Mouse (Mus musculus) left cerebral cortex, postnatal 14 days (tissue): ENCODE data around the gene Olfr38. TPM values are rescaled to one million over a fixed set of nuclear protein-coding genes. Genes with fewer than 3 reads are reported as not detected.

Experiments used
- DNase-seq, 2 experiments: peaks; one replicate each; pipeline ENCODE4 v3.0.0; 2021 to 2022; ENCODE audit warnings: low spot score in 2 of 2, mixed read lengths in 1 of 2
- intact Hi-C: fragments of 180-260 bp; cut with DNase I; formaldehyde crosslinking; loops from one replicate; pipeline ENCODE4 v1.15.1; 2025
- long read RNA-seq, 2 experiments: library from polyadenylated mRNA; stranded (forward); transcript quantifications; one replicate each; pipeline ENCODE4 v2.0.0; 2021
- total RNA-seq, 2 experiments: library from RNA; stranded (reverse); gene quantifications; 2 replicates each; pipeline ENCODE4 v1.2.3; 2021

The Olfr38 gene
- not detected for total RNA-seq
- long read RNA-seq, experiment 1: 0 reads
- long read RNA-seq, experiment 2: 0 reads

GRCm38 (mm10) chr6:42756104-42756503 lies at the start of gene Olfr38:
Olfr38 (plus strand) TSS chr6:42756404.
- intact Hi-C loops: no loop called here
- no peak for DNase-seq

DNA sequence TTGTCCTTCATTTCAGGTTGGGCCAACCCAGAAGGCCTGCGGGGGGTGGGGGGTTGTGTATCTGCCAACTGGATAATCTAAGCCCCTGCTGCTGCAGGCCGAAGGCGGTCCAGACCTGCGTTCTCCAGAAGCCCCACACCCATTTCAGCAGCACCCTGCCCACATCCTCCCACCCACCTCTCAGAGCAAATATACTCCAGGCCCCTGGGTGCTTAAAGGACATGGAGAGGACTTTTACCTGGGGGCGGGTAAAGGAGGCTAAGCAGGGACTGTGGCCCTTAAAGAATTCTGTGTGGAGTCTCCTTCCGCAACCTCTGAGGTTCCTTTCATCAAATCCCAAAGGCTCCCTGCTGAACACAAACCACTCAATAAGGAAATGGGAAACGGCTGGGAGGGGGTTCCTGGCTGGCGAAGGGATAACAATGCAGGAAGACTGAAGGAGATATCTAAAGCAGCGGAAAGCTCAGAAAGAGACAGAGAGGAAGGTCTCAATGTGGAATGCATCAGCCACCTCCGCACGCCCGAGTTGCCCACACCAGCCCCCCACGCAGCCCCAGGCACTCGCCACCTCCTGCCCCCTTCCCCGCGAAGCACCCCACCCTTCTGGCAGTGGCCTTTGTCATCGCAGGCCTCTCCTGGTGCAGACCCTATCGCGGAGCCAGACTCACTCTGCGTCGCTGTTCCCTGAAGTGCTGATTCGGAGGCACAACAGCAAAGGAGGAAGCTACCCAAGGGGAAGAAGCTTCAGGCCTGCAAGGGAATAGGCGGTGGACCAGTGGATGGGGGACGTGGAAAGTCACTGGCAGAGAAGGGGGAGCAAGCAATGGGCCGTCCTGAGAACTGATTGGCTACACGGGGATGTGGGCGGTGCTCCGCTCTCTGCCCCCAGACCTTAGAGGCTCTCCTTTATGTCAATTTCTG lies 46.7 kb upstream of the Olfr38 start, which contains the start of gene Tcaf1:
Gene Tcaf1 (minus strand): TSS at position 798 of the 921 bp plus-strand sequence.
- peak; percentile 90 to 96 for DNase-seq
- intact Hi-C loops: no loop called here

DNA sequence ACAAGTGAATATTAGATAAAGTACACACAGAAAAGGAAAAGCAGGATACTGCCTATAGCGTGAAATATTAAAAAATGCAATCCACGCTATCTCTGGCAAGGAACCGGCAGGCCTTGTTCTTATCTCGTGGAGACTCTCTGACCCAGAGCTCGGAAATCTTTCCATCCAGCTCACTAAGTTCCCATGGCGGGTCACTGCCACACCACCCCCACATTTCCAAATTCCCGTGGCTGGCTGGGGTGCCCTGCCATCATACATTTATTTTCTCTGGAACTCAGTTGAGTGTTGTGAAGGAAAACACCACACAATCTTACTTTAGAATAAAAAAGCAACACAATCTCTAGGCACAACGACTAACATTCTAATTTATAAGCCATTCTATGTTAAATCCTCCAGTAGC lies 41.5 kb upstream of the Olfr38 start:
- intact Hi-C loops: no loop called here
- no peak for DNase-seq

- intact Hi-C loops: no loop called here
These were observed 38.2 kb upstream of the Olfr38 start for GRCm38 (mm10) chr6:42717973-42718372.

DNA sequence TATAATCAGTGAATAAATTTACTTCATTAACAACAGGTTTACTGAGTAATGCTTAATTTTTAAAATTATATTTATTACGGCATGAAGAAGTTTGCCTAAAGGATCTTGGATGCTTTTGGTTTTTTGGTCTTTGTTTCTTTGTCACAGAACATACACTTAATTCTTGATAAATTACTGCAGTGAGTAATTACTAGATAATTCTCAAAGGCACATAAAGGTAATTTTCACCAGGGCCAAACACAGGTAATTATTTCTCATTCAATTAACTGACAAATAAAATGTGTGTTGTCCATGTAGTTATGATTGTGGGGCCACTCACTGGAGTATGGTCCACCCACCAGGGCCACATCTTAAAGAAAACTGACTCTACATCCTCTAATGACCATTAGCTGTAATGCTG lies 17.1 kb upstream of the Olfr38 start, which contains the start of gene Olfr453:
Gene Olfr453 (plus strand): TSS at position 301 of the 400 bp plus-strand sequence.
- no peak for DNase-seq
- intact Hi-C loops: no loop called here

More at GRCm38 (mm10) chr6:42717973-42718372, 38.2 kb upstream of the Olfr38 start:
- DNase-seq: no peak

DNA sequence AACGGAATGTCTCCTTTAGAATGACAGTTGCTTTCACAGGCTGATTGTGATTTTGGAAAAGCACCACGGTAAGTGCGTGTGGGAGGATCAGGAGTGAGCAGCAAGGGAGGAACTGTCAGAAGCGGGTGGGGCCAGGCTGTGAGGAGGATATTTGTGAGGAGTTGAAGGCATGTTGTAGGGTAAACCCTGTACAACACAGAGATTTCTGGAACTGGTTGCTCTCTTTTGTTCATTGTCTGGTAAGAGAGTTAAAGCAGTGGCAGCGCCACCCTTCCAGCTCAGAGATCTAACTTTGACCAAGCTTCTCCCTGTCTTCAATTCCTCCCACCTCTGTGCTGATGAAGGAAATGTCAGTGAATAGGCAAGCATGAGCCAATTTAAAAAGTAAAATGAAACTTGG lies 13.9 kb upstream of the Olfr38 start:
- DNase-seq: no peak
- intact Hi-C loops: no loop called here

DNA sequence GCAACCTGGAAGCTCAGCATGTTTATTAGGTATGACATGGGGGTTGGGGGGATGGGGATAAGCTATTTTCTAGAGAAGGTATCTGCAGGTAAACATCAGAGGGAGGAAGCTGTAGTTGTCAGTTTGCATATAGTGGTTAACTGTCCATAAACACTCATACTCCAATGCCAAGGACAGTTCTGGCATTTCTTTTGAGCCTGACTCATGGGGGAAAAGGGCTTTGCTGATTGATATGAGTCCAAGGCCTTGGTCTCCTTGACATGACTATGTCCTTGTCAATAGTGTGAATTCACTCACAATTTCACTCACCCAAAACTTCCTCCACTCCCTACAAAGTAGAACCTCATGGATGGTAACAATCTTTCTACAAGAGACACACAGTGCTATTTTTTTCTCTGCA lies 8.4 kb upstream of the Olfr38 start:
- intact Hi-C loops: no loop called here
- DNase-seq: no peak

DNA sequence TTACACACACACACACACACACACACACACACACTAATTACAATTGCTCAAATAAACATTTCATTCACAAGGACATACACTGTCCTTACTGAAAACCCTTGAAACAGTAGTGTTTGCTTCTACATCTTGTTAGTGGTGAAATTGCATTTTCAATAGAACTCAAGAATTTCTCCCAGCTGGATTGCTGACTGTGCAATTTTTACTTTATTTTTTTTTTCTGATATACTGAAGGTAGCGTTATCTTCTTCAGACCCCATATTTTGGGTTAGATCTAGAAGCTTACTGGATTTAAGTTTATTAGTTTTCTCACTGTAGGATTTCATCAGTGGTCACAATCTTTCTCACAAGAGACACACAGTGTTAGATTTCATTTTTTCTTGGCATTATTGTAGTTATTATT lies 20.9 kb downstream of the Olfr38 start:
- intact Hi-C loops: no loop called here
- DNase-seq: no peak

DNA sequence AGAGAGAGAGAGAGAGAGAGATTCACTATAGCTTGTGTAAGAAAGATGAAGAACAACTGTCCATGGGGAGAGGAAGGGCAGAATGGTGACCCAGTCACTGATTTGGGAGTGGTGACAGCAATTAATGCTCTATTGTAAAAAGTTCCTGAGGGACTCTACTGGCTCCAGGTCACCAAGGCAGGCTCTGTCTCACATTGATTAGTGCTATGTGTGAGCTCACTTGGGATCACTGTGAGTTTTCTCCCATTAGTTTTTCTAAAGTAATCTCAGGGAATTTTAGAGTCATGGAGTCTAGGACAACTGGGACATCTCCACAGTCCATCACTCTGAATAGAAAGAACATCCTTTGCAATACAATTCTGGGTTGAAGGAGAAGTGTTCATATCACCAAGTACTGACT lies 28.6 kb downstream of the Olfr38 start, which contains the start of gene Olfr452:
Gene Olfr452 (plus strand): TSS at position 301 of the 400 bp plus-strand sequence.
- intact Hi-C loops: no loop called here
- DNase-seq: no peak

- intact Hi-C loops: no loop called here
- no peak for DNase-seq
These were observed 34.2 kb downstream of the Olfr38 start for GRCm38 (mm10) chr6:42790247-42790948.

- intact Hi-C loops: no loop called here
- DNase-seq: peak; percentile 5 to 9
These were observed 34.8 kb downstream of the Olfr38 start for GRCm38 (mm10) chr6:42790949-42791556.

DNA sequence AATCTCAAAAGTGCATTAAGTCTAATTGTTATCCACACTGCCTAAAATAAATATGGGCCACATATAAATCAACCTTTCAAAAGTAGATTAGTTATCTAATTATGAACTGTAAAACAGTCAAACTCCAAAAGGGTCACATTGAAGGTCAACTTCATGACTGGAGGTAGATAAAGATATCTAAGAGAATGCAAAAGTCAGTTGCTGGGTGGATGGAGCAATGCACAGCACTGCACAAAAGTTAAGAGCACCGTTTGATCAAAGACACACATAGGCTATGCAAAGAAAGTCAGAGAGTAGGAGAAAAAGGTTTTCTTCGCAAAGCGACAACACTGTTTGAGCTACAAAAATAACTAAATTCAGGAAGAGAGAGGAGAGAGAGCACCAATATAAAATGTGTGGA lies 38.8 kb downstream of the Olfr38 start:
- intact Hi-C loops: no loop called here
- DNase-seq: no peak

GRCm38 (mm10) chr6:42811639-42812038 lies 55.4 kb downstream of the Olfr38 start, which contains the start of gene Olfr450:
Olfr450 (plus strand) TSS chr6:42811939.
- no peak for DNase-seq
- intact Hi-C loops: no loop called here

Other genes with a start within 250 kb of the Olfr38 start
- not detected for gene Olfr455, start 208.8 kb upstream of the Olfr38 start, total RNA-seq
- not detected for gene Tcaf3, start 158.7 kb upstream of the Olfr38 start, total RNA-seq
- gene Tcaf2, start 111.2 kb upstream of the Olfr38 start, total RNA-seq: 1 to 10 TPM in 1 of 2 experiments, under 1 TPM in 1; 0.63 to 1.0 TPM
- gene Tcaf1, start 46.3 kb upstream of the Olfr38 start, total RNA-seq: 100 to 1,000 TPM; 226 to 234 TPM
- gene Olfr453, start 17.0 kb upstream of the Olfr38 start, total RNA-seq: not detected
- gene Olfr452, start 28.7 kb downstream of the Olfr38 start, total RNA-seq: not detected
- gene Olfr450, start 55.5 kb downstream of the Olfr38 start, total RNA-seq: not detected
- gene Olfr449, start 78.0 kb downstream of the Olfr38 start, total RNA-seq: not detected
- not detected for gene Olfr448, start 134.0 kb downstream of the Olfr38 start, total RNA-seq
- gene Olfr447, start 152.5 kb downstream of the Olfr38 start, total RNA-seq: not detected
- not detected for gene Olfr446, start 165.0 kb downstream of the Olfr38 start, total RNA-seq
- gene Olfr444, start 192.7 kb downstream of the Olfr38 start, total RNA-seq: not detected